Mouse (Mus musculus) activated CD4-positive, CD25-positive, alpha-beta regulatory T cell, adult 9 weeks (primary cell): ENCODE data around the gene Map3k19. TPM values are rescaled to one million over a fixed set of nuclear protein-coding genes. Genes with fewer than 3 reads are reported as not detected.

Experiments
- polyA plus RNA-seq: library from polyadenylated mRNA; unstranded; fragments of 100-300 nt; shearing (Covaris generic); gene quantifications from one replicate; pipeline ENCODE4 v1.2.1, GENCODE M21; 2017

The Map3k19 gene
- 0.77 TPM for polyA plus RNA-seq

DNA sequence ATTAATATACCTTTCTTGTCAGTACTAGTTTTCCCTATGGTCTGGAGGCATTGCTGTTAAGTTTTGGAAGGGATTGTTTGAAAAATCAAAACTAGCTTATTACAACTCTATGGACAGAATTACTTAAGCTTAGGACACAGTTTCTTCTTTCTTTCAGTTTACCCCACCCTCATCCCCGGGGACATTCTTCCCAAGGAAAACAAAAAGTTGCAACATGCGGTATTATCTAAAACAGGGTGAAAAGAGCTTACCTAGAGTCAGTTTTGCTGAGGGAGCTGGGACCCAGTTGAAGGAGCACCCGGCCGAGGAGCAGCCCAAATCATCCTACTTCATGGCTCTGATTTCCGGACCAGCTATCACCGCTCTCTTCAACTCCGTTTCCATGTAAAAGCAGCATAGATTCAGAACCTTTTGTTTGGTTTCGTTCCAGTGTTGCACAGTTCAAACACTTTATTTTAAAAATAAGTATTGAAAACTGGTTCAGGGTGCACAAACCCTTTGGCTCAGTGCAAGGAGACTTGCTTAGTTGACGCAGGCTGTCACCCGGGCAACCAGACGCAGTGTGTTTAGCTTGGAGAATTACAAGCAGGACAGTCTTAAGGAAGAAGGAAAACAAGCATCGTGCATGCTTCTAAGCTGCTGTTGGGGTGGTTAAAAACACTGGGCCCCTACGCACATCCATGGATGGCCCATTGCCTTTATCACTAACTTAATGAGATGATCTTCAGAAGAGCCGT is at the start of gene Map3k19:
Gene Map3k19, minus strand, starts transcription at position 546 of the 737 bp plus-strand sequence.

DNA sequence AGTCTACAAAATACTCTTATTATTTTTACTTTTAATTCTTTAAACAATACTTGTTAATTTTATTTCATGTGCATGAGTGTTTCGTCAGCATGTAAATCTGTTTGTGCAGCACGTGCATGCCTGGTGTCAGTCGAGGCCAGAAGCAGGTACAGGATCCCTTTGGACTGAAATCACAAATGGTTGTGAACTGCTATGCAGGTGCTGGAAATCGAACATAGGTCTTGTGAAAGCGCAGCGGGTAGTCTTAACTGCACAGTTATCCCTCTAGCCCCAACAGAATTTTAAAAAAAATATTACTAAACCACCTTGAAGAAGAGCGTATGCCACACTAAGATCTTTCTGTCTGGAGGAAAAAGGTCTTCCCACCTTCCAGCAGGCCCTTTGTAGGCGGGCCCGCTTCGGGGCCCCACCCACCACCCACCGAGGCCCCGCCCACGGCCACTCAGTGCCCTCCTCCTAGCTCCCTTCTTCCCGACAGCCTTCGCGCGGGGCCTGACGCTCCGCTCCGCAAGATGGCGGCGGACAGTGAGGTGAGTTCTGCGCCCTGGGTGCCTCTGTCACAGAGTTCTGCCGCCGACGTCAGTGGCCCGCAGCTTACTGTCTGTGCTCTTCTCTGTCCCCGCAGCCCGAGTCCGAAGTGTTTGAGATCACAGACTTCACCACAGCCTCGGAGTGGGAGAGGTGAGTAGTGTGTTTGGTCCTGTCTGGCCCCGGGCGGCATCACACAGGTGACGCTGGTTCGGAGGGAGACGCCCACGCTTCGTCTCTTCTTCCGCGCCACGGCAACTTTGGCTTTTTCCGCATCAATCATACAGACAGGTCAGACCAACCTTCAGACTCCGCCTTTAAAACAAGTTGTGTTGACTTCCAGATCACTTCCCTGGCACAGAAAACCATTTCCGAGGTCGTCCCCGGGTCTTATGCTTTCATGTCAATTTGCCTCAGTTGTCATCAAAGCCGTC is 13.8 kb upstream of the Map3k19 start, which contains the start of gene Rab3gap1:
Gene Rab3gap1, plus strand, starts transcription at position 474 of the 962 bp plus-strand sequence.

DNA sequence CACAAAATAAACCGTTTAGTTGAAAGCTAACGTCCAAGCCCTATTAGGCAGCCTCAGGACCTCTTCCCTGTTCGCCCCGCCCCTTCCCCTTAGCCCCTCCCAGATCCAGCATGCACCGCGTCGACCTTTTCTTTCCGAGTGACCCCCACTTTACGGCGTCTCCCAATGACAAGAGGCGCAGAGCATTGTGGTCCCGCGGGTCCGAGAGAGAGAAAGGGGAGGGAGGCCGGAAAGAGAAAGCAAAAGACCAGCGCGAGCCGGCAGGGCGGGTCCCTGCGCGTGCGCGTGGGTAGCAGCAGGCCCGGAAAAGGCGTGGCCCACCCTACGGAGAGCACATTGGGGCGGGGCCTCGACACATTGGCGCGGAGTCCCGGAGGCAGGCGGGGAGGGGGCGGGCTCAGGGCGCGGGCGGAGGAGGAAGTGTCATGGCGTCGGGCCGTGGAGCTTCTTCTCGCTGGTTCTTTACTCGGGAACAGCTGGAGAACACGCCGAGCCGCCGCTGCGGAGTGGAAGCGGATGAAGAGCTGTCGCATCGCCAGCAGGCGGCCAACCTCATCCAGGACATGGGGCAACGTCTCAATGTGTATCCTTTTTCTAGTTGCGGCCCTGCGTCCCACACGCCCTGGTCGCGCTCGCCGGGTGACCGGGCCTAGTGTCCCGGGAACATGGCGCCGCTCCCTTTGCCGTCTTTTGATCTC is 80.9 kb downstream of the Map3k19 start, which contains the start of gene Ccnt2:
Gene Ccnt2, plus strand, starts transcription at position 362 of the 698 bp plus-strand sequence.

Other genes starting within 250 kb of the Map3k19 start
- gene Tmem163, start 175.5 kb downstream of the Map3k19 start, polyA plus RNA-seq = not detected
- gene Acmsd, start 125.6 kb downstream of the Map3k19 start, polyA plus RNA-seq = not detected
- gene Ccnt2, start 80.9 kb downstream of the Map3k19 start, polyA plus RNA-seq = 122 TPM
- gene Rab3gap1, start 13.7 kb upstream of the Map3k19 start, polyA plus RNA-seq = 68.9 TPM
- 1.9 TPM for gene Zranb3, start 248.0 kb upstream of the Map3k19 start, polyA plus RNA-seq
- gene R3hdm1, start 248.3 kb upstream of the Map3k19 start, polyA plus RNA-seq = 88.7 TPM